Mouse (Mus musculus): Measurements from ENCODE around the gene Xpr1. TPM values are rescaled to one million over a fixed set of nuclear protein-coding genes. Genes with fewer than 3 reads are reported as not detected.

Xpr1 gene
- total RNA-seq, 4 experiments from 2014 or later: 54.1 to 93.4 (median 70.7) TPM

GRCm38 (mm10) chr1:155407697-155408576 lies 9.3 kb downstream of the Xpr1 start:
- no peak for DNase-seq (ENCODE audit: low spot score in 2 of 2)

- no peak for DNase-seq (ENCODE audit: low spot score in 2 of 2)
Measured at GRCm38 (mm10) chr1:155400056-155400455, 17.2 kb downstream of the Xpr1 start.

- no peak for DNase-seq (ENCODE audit: low spot score in 2 of 2)
Measured at GRCm38 (mm10) chr1:155394829-155395228, 22.4 kb downstream of the Xpr1 start.

GRCm38 (mm10) chr1:155394021-155394420 lies 23.2 kb downstream of the Xpr1 start:
- no peak for DNase-seq (ENCODE audit: low spot score in 2 of 2)

GRCm38 (mm10) chr1:155392825-155393224 lies 24.4 kb downstream of the Xpr1 start:
- no peak for DNase-seq (ENCODE audit: low spot score in 2 of 2)

GRCm38 (mm10) chr1:155391537-155391936 lies 25.7 kb downstream of the Xpr1 start:
- no peak for DNase-seq (ENCODE audit: low spot score in 2 of 2)

GRCm38 (mm10) chr1:155388418-155388817 lies 28.8 kb downstream of the Xpr1 start:
- no peak for DNase-seq (ENCODE audit: low spot score in 2 of 2)

GRCm38 (mm10) chr1:155386551-155386950 lies 30.7 kb downstream of the Xpr1 start:
- no peak for DNase-seq (ENCODE audit: low spot score in 2 of 2)

GRCm38 (mm10) chr1:155383319-155384302 lies 33.6 kb downstream of the Xpr1 start:
- DNase-seq (ENCODE audit: low spot score in 2 of 2): no peak

- DNase-seq (ENCODE audit: low spot score in 2 of 2): no peak
Measured at GRCm38 (mm10) chr1:155381931-155382330, 35.3 kb downstream of the Xpr1 start.

- DNase-seq (ENCODE audit: low spot score in 2 of 2): no peak
Measured at GRCm38 (mm10) chr1:155379289-155379688, 37.9 kb downstream of the Xpr1 start.

- DNase-seq (ENCODE audit: low spot score in 2 of 2): no peak
Measured at GRCm38 (mm10) chr1:155372821-155373220, 44.4 kb downstream of the Xpr1 start.

- no peak for DNase-seq (ENCODE audit: low spot score in 2 of 2)
Measured at GRCm38 (mm10) chr1:155370075-155370658, 47.0 kb downstream of the Xpr1 start.

GRCm38 (mm10) chr1:155366366-155366765 lies 50.8 kb downstream of the Xpr1 start:
- no peak for DNase-seq (ENCODE audit: low spot score in 2 of 2)

- DNase-seq (ENCODE audit: low spot score in 2 of 2): no peak
Measured at GRCm38 (mm10) chr1:155361502-155362126, 55.6 kb downstream of the Xpr1 start.

- DNase-seq (ENCODE audit: low spot score in 2 of 2): no peak
Measured at GRCm38 (mm10) chr1:155353096-155353495, 64.1 kb downstream of the Xpr1 start.

- DNase-seq (ENCODE audit: low spot score in 2 of 2): no peak
Measured at GRCm38 (mm10) chr1:155351527-155351926, 65.7 kb downstream of the Xpr1 start.

GRCm38 (mm10) chr1:155348491-155348890 lies 68.7 kb downstream of the Xpr1 start:
- no peak for DNase-seq (ENCODE audit: low spot score in 2 of 2)

- no peak for DNase-seq (ENCODE audit: low spot score in 2 of 2)
Measured at GRCm38 (mm10) chr1:155347339-155347738, 69.9 kb downstream of the Xpr1 start.

- no peak for DNase-seq (ENCODE audit: low spot score in 2 of 2)
Measured at GRCm38 (mm10) chr1:155344019-155344418, 73.2 kb downstream of the Xpr1 start.

GRCm38 (mm10) chr1:155339622-155340021 lies 77.6 kb downstream of the Xpr1 start:
- DNase-seq (ENCODE audit: low spot score in 2 of 2): no peak
